Mouse (Mus musculus) lung, embryonic 14.5 days (tissue): ENCODE measurements at regions not wholly inside any gene's neighbourhood (a gene's known extent, or its start where the extent isn't known, plus 50 kb on each side); places are given as distances from the start of the nearest gene placed in this dataset.

Experiments
- ATAC-seq: fragments of 200-750 bp; cut with Nextera tagmentation; 2 replicates; pipeline ENCODE4 v1.8.0; 2017; ENCODE audit warnings: mild to moderate bottlenecking, moderate TSS enrichment, moderate library complexity; ENCODE audit not compliant: insufficient read depth
- DNase-seq: peaks from one replicate; pipeline ENCODE4 v3.0.0-alpha.2; 2015
- H3K27ac ChIP-seq: fragments of 300-500 bp; sonication (generic); 2 replicates; pipeline ENCODE4 v1.5.1; 2014; ENCODE audit warnings: low read depth, mild to moderate bottlenecking, moderate library complexity
- H3K27me3 ChIP-seq: fragments of 300-500 bp; sonication (generic); 2 replicates; pipeline ENCODE4 v1.6.1; 2014; ENCODE audit warnings: low read length, control low read depth; ENCODE audit not compliant: insufficient read depth
- H3K36me3 ChIP-seq: fragments of 300-500 bp; sonication (generic); 2 replicates; pipeline ENCODE4 v1.6.1; 2014; ENCODE audit warnings: control low read depth; ENCODE audit not compliant: insufficient read depth
- H3K4me1 ChIP-seq: fragments of 300-500 bp; sonication (generic); 2 replicates; pipeline ENCODE4 v1.6.1; 2014; ENCODE audit warnings: antibody characterized with exemption, control low read depth; ENCODE audit not compliant: insufficient read depth
- H3K4me2 ChIP-seq: fragments of 300-500 bp; sonication (generic); 2 replicates; pipeline ENCODE4 v1.6.1; 2014; ENCODE audit warnings: mild to moderate bottlenecking
- H3K4me3 ChIP-seq: fragments of 300-500 bp; sonication (generic); 2 replicates; pipeline ENCODE4 v1.5.1; 2014; ENCODE audit warnings: low read depth, low read length
- H3K9ac ChIP-seq: fragments of 300-500 bp; sonication (generic); 2 replicates; pipeline ENCODE4 v1.6.1; 2014
- H3K9me3 ChIP-seq: fragments of 300-500 bp; sonication (generic); 2 replicates; pipeline ENCODE4 v1.6.1; 2016; ENCODE audit warnings: low read depth, low read length, control low read depth
- CTCF ChIP-seq: IDR thresholded peaks from 2 replicates; pipeline ENCODE4 v1.5.1; 2016; ENCODE audit warnings: antibody characterized with exemption, low read depth
- WGBS: fragments of 180-500 bp; shearing (Covaris S2); extraction: QIAGEN DNeasy Blood & Tissue Kit; methylation state at CpG from one replicate; pipeline ENCODE4 v1.1.7; 2014; 5-methylcytosine and 5-hydroxymethylcytosine counted together

GRCm38 (mm10) chr5:133550657-133551056, 548.9 kb upstream of the Castor2 start:
- WGBS, result 71% methylated on average over 7 of the region's 7 CpGs

DNA sequence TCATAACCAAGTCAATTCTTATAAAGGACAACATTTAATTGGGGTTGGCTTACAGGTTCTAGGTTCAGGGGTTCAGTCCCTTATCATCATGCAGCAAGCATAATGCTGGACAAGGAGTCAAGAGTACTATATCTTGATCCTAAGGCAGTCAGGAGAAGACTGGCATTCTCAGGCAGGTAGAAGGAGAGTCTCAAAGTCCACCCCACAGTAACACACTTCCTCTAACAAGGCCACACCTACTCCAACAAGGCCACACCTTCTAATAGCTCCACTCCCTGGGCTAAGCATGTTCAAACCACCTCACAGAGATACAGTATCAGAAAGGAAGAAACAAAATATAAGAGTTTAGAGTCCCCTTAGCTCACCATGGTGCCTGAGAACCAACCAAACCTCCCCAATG, 557.3 kb upstream of the Castor2 start:
- DNase-seq, result no peak
- no peak for TF ChIP-seq CTCF
- no peak for ATAC-seq
- Histone ChIP-seq H3K27ac (no peak overlapping the region), H3K27me3 (no peaks in the 10 kb centered on the region), H3K36me3 (no peaks in the 10 kb centered on the region), H3K9me3 (no peaks in the 10 kb centered on the region), H3K4me1 (no peaks in the 10 kb centered on the region), H3K9ac (no peak overlapping the region), H3K4me3 (no peak overlapping the region), H3K4me2 (no peak overlapping the region)

More at GRCm38 (mm10) chr5:133550657-133551056, 548.9 kb upstream of the Castor2 start:
- DNase-seq (no peak), ATAC-seq (no peak)
- H3K27ac ChIP-seq, result no peak overlapping the region
- no peaks in the 10 kb centered on the region for H3K9me3 ChIP-seq
- H3K36me3 ChIP-seq, result no peaks in the 10 kb centered on the region
- no peak overlapping the region for H3K4me2 ChIP-seq
- no peaks in the 10 kb centered on the region for H3K4me1 ChIP-seq
- no peak overlapping the region for H3K9ac ChIP-seq
- H3K4me3 ChIP-seq, result no peak overlapping the region
- H3K27me3 ChIP-seq, result no peaks in the 10 kb centered on the region
- TF ChIP-seq CTCF, result no peak

DNA sequence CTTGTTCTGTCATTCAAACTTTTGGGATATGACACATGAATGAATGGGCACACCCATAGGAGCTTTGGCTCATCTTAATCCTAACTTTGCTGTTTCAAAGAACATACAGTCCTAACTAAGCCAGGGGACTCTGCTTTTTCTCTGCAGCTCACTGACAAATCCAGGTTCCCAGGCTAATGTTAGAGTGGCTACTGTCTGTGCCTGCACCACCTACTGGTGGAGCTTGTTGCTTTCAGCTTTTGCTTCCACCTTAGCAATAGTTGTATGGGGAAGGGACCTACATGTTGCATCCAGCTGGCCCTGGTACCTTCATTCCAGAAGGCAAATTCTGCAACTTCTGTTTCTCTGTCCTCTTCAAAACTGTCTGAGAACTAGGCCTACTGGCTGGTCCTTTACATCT, 566.8 kb upstream of the Castor2 start:
- no peaks in the 10 kb centered on the region for H3K27me3 ChIP-seq
- H3K4me2 ChIP-seq, result no peak overlapping the region
- DNase-seq, result peak; percentile 43
- no peak for ATAC-seq
- H3K9ac ChIP-seq, result no peak overlapping the region
- H3K27ac ChIP-seq, result no peak overlapping the region
- H3K4me3 ChIP-seq, result no peak overlapping the region
- no peaks in the 10 kb centered on the region for H3K4me1 ChIP-seq
- TF ChIP-seq CTCF, result peak; percentile 56
- H3K36me3 ChIP-seq, result no peaks in the 10 kb centered on the region
- H3K9me3 ChIP-seq, result no peaks in the 10 kb centered on the region

DNA sequence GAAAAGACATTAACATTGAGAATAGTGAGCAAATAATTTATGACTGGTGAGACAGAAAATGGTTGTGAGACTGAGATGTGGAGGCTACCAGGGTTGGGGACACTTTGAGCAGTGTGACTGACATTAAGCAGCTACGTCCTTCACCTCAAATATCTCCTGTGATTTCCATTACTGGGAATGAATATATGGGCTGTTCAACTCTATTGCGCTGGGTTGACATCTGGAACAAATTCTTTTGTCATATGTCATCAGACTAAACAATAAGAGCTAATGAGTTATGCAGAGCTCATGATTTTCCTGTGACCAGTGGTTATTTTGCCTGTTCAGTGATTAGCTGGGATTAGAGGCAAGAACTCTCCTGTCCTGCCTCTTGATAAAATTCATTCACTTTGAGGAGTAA, 593.9 kb upstream of the Castor2 start:
- no peak for TF ChIP-seq CTCF
- no peaks in the 10 kb centered on the region for H3K27me3 ChIP-seq

GRCm38 (mm10) chr5:133487806-133488290, 611.7 kb upstream of the Castor2 start:
- no peak overlapping the region for H3K27ac ChIP-seq
- H3K9ac ChIP-seq, result no peak overlapping the region
- no peaks in the 10 kb centered on the region for H3K4me1 ChIP-seq
- DNase-seq (peak; percentile 52), ATAC-seq (no peak)
- no peaks in the 10 kb centered on the region for H3K36me3 ChIP-seq
- 28% methylated on average over 5 of the region's 5 CpGs for WGBS
- H3K27me3 ChIP-seq, result no peaks in the 10 kb centered on the region
- no peak overlapping the region for H3K4me3 ChIP-seq
- no peak overlapping the region for H3K4me2 ChIP-seq
- TF ChIP-seq CTCF, result no peak
- no peaks in the 10 kb centered on the region for H3K9me3 ChIP-seq

More for the DNA sequence above, 593.9 kb upstream of the Castor2 start:
- Histone ChIP-seq H3K36me3 (no peaks in the 10 kb centered on the region), H3K9me3 (no peaks in the 10 kb centered on the region), H3K4me3 (no peak overlapping the region), H3K4me1 (no peaks in the 10 kb centered on the region), H3K9ac (no peak overlapping the region), H3K27ac (no peak overlapping the region), H3K4me2 (no peak overlapping the region)
- ATAC-seq (no peak), DNase-seq (no peak)
- 53% methylated on average over 2 of the region's 2 CpGs for WGBS

- Histone ChIP-seq H3K4me3 (no peak overlapping the region), H3K9me3 (no peaks in the 10 kb centered on the region), H3K4me2 (no peak overlapping the region), H3K27ac (no peak overlapping the region), H3K4me1 (no peaks in the 10 kb centered on the region; the same call in 1 of the 2 replicates), H3K9ac (no peak overlapping the region), H3K27me3 (no peaks in the 10 kb centered on the region), H3K36me3 (no peaks in the 10 kb centered on the region)
- WGBS, result 57% methylated on average over 14 of the region's 14 CpGs
- no peak for TF ChIP-seq CTCF
- DNase-seq (no peak), ATAC-seq (no peak)
Observed at GRCm38 (mm10) chr5:133482291-133483086, 617.0 kb upstream of the Castor2 start.

GRCm38 (mm10) chr5:133479205-133479604, 620.3 kb upstream of the Castor2 start:
- Histone ChIP-seq H3K4me3 (no peak overlapping the region), H3K9ac (no peak overlapping the region), H3K27ac (no peak overlapping the region), H3K4me2 (no peak overlapping the region), H3K27me3 (no peaks in the 10 kb centered on the region), H3K36me3 (no peaks in the 10 kb centered on the region), H3K4me1 (no peaks in the 10 kb centered on the region; the same call in 1 of the 2 replicates), H3K9me3 (no peaks in the 10 kb centered on the region)
- WGBS, result 79% methylated on average over 6 of the region's 6 CpGs
- DNase-seq, result no peak
- no peak for ATAC-seq
- TF ChIP-seq CTCF, result no peak
